Mouse (Mus musculus): ENCODE results near the gene Nsun2.

DNA sequence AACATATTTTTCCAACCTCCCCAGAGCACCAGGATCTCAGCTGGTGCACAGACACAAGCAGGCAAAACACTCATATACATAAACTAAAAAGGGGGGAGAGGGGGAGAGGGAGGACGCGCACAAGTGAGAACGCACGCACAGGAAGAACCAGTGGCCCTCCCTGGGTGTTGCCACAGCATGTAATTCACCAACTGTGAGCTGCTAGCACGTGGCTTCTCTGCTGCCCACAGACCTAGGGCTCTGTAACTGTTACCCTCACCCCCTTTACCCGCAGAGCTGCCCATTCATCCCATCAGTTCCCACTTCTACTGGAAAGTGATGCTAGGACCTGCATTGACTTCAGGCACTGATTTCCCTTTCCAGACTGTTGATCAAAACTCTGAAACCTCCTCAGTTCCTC, 14.4 kb upstream of the Nsun2 start:
- TF ChIP-seq CTCF (IDR thresholded peaks at IDR 0.05; ENCODE audit: control insufficient read depth, insufficient read depth, low read length) (no peak), POLR2A (IDR thresholded peaks at IDR 0.05; ENCODE audit: borderline replicate concordance, control insufficient read depth, low read depth, low read length) (no peak)

All from bone marrow, adult 2 months (tissue).